Mouse (Mus musculus) right cerebral cortex, postnatal 25 days (tissue): ENCODE results near the gene Gm2663.
"Not testable (repeated sequence)": the region's sequence is repeated elsewhere in the genome, so short reads cannot be mapped to it uniquely, and the experiment has no call there.

ENCODE experiments used
- DNase-seq: peaks from one replicate; pipeline ENCODE4 v3.0.0; 2022

Gene Gm2663

DNA sequence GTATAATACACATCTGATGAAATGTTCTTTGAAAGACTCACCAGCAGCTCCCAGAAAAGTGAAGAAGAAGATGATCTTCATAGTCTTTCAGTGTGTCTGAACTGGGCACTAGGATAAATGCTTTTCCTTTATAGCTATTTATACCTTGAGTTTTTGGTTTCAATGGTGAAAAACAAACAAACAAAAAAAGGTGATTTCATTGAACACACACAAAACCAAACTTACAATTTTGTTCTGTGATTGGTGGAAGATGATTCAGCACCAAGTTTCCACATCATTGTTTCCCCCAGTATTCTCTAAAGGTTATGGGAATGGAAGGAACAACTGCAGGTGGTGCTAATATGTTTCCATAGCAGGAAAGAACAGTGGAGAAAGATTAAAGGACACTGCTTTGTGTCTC, at the start of gene Gm2663:
Gene Gm2663 (minus strand): TSS at position 101 of the 400 bp plus-strand sequence.
- not testable (repeated sequence) for DNase-seq

DNA sequence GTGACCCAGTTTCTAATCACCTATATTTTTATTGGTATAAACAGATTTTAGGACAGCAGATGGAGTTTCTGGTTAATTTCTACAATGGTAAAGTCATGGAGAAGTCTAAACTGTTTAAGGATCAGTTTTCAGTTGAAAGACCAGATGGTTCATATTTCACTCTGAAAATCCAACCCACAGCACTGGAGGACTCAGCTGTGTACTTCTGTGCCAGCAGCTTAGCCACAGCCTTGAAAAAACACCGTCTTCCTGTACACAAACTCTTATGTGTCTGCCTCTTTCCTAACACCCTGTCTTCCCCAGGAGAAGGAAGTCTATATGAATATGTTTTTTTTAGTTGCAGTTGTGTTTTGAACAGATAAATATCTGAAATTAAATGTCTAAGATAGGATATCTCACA, 49.3 kb upstream of the Gm2663 start:
- DNase-seq = no peak

DNA sequence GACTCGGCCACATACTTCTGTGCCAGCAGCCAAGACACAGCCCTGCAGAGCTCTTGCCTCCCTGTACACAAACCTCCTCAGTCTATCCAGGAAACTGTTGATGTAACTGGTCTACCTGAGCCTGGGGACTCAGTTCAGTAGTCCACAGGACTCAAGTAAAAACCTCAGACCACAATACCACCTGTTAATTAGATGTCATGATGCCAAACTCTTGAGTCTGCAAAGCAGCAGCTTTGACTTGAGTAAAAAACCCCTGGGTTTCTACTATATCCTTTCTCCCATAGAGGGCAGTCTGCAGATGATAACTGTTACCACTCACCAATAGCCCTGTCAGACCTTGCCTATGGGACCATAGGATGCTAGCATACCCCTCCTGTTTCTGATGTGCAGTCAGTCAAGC, 48.7 kb upstream of the Gm2663 start:
- no peak for DNase-seq

DNA sequence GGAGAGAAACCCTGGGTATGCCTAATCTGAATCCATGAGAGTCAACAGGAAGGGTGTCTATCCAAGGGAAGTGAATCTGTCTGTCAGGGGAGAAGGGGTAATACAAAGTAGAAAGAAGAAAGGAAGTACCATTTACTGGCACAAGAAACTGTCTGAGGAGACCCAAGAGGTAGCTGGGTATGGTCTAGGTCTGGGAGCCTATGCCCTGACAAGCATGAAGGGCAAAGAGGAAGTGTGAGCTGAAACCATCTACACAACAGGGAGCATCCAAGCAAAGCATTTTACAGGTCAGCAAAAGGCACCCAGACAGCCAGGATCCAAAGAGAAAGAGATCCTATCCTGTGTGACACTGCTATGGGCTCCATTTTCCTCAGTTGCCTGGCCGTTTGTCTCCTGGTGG, 47.9 kb upstream of the Gm2663 start:
- DNase-seq = no peak

DNA sequence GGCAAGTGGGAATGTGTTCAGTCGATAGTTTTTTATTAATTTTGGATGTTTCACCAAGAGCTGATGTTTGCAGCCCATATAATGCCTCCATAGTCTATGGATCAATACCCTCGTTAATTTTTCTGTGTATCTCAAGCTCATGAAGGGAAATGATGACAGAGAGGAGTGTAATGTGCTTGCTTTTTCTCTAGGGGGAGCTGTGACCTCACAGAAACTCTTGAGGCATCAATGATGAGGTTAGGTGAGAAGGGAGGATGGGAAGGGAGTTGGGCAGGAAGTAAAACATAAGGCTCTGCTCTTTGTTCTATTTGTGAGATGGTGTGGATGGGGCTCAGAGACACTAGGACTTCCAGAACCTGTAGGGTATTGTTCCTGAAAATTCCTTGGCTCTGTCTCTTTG, 47.3 kb upstream of the Gm2663 start:
- DNase-seq = no peak

DNA sequence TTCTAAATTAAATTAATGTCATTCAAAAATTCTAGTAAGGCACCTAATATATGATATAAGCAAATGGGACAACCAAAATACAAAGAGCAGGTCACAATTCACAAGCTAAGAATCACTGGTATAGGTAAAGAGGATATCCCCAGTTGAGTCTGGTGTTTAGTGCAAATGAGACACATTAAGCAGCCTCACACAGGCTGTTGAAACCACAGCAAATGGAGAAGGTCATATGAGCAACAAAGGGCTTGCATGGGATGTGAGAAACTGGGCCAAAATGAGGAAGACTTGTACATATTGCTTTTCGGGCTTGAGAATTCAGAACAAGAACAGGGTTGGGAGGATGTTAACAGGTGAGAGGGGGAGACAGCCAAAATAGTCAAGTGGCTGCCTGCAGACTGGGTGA, 45.5 kb upstream of the Gm2663 start:
- no peak for DNase-seq

DNA sequence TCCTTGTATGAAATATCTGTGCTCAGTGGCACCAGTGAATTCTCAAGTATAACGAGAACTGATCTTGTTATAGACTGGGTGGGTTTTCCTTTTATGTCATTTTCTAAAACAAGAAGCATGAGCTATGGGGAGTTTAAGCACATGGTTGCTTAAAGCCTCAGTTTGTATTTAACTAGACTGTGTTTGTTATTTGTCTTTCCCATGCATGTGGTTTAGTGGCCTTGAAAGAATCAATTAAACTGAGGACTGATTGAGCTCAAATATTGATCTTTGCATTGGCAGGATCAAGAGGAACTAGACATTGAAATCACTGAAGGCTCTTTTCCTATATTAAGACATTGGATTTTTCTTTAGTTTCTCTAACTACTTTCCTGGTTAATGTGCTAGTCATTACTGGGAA, 45.0 kb upstream of the Gm2663 start:
- no peak for DNase-seq

DNA sequence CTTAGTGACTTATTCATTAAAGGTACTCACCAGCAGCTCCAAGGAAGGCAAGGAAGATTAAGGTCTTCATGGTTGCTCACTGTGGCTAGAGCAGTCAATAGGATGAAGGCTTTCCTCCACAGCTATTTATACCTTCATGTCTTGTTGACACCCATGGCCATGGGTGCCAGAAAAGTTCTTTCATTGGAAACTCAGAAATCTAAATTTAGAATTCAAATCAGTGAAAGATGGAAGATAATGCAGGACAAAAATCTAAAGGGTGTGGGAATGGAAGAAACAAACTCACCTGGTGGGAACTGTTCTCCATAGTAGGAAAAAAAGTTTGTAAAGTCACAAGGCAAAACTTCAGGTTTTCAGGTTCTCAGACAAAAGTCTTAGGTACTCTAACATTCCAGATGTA, 36.1 kb upstream of the Gm2663 start, which contains the start of gene 2210010C04Rik:
Gene 2210010C04Rik (minus strand): TSS at position 101 of the 400 bp plus-strand sequence.
- DNase-seq = no peak

DNA sequence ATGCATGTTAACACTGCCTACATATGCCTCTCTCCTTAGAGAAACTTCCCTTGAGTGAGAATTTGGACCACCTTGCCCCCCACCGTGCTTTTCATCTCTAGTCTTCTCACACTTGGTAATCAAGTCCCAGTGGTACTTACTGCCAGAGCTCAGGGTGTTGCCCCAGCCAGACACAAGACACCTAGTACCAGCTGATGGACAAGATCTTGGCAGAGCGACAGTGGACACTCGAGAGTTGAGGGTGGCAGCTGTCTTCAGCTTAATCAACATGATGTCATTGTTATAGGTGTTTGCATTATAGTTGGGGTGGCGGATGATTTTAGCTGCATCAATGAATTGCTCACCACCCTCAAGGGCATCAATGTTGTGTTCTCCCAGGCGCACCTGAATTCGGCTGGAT, 33.5 kb upstream of the Gm2663 start:
- DNase-seq = no peak

DNA sequence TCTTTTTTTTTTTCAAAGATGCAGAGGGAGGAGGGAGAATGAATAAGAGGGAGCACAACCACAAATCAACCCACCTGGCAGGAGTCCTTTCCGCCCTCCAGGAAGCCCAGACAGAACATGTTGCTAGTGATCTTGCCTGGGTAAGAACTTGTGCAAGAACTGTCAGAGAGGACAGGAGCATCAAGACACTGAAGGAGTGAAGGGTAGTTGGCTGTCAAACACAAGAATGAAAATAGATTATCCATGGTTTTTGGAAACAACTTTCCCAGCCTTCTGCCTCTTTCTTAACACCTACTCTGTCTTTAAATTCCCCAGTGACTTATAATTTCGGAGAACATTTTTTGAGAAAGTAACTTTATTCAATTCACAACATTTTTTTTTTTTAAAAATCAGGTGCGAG, 33.0 kb upstream of the Gm2663 start:
- no peak for DNase-seq

DNA sequence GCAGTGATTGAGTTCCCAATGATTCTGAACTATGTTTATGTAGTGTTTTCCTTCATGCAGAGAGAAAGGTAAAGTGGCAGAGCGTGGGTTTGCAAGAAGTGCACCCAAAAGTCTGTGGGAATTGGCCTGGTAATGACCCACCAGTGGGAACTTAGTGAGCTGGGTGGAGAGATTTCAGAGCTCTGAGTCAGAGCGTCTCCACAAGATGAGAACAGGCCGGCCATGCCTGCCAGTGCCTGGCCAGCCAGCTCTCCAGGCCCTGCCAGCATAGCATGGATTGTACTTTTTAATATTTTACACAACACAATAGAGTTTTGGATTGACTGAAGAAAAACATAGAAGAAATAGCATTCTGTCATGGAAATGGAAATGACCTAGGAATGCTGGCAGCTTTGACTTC, 31.5 kb upstream of the Gm2663 start:
- DNase-seq = no peak

DNA sequence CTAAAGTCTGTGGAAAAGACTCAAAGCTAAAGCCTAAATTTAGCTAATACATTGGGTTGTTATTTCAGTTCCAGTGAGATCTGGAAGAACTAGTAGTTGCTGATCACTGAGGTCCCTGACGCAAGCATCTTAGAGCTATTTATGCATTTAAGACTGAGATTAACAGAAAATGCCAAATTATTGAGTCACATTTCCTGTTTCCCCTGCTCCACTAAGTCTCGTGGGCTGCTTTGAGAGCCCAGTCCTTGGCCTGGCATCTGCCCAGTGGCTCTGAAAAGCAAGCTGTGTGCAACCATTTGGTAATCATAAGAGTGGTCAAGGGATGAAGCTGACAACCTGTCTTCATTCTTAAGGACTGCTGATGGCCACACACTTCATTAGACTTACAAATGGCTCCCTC, 27.8 kb upstream of the Gm2663 start:
- DNase-seq = no peak

DNA sequence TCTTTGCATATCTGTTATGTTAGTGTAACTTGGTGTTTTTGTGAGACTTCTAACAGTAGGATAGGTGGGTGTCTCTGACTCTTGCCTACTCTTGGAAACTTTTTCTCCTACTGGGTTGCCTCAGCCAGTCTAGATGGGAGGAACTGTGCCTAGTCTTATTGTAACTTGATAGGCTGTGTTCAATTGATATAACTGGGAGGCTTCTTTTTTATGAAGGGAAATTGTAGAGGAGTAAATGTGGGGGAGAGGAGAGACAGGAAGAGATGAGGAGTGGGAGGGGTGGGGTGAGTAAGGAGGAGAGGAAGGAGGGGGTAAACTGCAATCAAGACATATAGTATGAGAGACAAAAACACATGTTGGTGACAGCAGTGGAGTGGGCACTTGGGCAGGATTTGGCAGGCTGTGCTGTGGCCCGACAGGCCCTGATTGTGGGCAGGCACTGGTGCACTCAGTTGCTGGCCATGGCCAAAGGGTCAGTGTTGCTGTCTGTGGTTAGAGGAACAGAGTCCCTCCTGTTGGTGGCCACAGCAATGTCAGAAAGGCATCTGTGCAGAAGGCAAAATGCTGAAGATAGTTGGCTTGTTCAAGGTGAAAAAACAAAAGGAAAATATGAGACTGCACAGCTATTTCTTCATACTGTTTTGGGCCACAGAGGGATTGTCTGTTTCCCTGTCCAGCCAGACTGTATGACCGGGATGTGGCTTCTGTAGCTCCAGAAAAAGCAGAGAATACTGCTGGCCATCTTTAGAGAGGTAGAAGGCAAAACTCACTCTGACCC, 26.8 kb upstream of the Gm2663 start:
- DNase-seq = no peak

DNA sequence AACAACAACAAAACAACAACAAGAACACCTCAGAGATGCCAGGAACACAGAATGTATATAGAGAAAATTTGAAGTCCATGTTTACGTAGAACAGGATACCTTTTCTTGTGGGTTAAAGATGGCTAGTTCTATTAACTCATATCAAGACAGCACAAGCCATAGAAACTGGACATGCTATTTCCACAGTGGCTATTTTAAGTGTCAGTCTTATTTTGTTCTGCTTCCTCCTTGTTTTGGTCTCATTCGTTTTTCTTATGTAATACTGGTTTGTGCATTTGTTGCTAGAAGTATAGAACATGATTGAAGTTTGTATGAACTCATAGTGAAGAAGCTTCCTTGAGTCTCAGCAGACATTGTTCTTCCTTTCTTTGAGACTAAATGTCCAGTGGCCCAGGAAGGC, 19.9 kb upstream of the Gm2663 start:
- DNase-seq = no peak

DNA sequence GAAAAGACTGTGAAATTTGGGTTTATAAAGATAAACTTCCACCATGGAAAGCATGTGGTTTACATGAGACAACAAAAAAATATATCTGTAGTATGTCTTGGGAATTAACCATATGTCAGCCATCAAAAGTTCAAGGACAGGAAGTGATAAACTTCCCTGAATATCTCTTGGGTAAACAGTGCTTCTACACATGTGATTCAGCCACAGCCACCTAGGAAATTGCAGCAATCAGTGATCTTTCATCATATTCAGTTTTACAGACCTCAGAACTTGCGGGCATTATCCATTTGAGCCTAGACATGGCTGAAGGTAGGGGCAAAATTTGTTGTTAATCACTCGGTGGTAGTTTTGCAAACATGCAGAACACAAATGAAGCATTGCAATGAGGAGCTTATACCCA, 19.4 kb upstream of the Gm2663 start:
- DNase-seq = no peak

DNA sequence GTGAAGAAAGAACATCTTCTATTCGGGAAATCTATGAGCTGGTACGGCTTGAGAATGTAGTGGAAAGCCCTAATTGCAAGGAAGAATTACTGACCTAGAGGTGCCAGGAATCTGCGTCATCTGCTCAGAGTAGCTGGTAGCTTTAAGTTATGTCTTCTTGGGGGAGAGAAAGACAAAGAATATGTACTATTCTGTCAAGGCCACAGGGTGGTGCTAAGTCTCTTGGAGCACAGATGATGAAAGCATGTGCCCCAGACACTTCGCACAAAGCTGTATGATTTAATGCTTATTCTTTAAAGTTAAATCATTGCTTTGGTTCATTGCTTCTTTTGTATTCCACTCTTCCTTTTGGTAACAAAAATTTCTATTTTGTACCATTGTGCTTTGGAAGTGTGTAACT, 15.8 kb upstream of the Gm2663 start:
- DNase-seq = no peak

DNA sequence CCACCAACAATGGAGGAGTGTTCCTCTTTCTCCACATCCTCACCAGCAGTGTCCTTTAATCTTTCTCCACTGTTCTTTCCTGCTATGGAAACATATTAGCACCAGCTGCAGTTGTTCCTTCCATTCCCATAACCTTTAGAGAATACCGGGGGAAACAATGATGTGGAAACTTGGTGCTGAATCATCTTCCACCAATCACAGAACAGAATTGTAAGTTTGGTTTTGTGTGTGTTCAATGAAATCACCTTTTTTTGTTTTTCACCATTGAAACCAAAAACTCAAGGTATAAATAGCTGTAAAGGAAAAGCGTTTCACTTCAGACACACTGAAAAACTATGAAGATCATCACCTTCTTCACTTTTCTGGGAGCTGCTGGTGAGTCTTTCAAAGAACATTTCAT, 34.8 kb downstream of the Gm2663 start, which contains the start of gene 1810009J06Rik:
Gene 1810009J06Rik (plus strand): TSS at position 301 of the 400 bp plus-strand sequence.
- not testable (repeated sequence) for DNase-seq

DNA sequence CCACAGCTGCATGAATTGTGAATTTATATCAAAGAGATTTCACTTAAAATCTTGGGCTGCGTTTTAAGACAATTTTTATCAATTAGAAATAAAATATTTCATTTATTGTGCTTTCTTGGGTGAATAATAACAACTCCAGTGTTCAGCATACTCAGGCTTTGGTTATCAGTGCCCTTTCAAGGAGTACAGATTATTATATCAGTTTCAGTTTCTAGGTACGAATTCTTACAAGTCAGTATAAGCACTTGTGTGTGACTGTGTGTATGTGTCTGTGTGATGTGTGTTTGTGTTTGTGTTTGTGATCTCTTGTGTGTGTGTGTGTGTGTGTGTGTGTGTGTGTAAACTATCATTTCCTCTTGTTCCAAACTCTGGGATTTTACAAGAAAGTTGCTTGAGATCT, 45.6 kb downstream of the Gm2663 start:
- no peak for DNase-seq

DNA sequence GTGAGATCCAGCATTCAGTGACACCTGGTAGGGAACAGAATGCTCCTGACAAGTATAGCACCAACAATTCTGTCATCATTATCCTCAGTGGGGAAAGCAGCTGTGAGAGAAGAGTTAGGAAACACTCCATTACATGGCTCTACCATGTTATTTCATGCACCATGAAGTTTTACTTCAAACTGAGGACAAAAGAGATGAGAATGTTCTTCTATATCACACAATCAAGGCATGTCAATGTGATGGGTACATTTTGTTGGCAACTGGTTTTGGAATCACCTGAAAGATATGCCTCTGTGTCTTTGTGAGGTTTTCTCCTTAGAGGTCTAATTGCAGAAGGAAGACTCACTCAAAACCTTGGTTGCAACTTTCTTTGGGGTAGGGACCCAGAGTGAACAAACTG, 47.5 kb downstream of the Gm2663 start, which contains the start of gene Gm4744:
Gene Gm4744 (minus strand): TSS at position 101 of the 400 bp plus-strand sequence.
- DNase-seq = no peak
